25 mouse cellular contexts compared by ENCODE assay signal in the genomic region with DNA sequence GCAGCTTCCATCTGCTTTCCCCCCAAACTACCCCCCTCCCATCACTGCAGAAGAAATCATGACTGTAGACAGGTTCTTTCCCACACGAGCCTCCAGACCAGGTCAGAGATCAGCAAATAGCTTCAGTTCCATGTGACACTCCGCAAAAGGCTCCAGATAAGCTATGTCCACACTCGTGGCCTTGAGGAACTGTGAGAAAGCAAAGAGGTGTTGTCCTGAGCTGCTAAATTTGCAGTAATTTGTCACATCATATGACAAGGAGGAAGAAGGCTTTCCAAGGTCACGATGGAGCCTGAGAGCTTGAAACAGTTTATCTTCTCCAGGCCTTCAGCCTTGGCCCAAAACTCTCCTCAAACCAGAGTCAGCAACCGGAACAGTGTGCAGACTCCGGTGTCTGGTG.
DNase-seq lines count a peak whose midpoint lies in the region; ATAC-seq and TF ChIP-seq lines count a peak whose summit lies in the region.
"Had no signal": no experiment of that assay in that cellular context is flagged by ENCODE, and none has a peak within 500 bp of the region (broad histone marks: within the 10 kb centered on the region; RNA-seq: fewer than 3 reads in every experiment).

No protein-coding gene starts in this region.

- no peak for TF ChIP-seq CTCF in kidney, adult 2 months (conservative IDR thresholded peaks at IDR 0.05; ENCODE audit: insufficient read depth, insufficient read length, low read depth, low read length)

- no peak overlapping the region for H3K9ac ChIP-seq in neural tube, embryonic 11.5 days (ENCODE audit: low read length)
- no peak overlapping the region for H3K9ac ChIP-seq in intestine, embryonic 15.5 days
- H3K9ac ChIP-seq: embryonic facial prominence, embryonic 12.5 days; embryonic facial prominence, embryonic 15.5 days; forebrain, postnatal 0 days; heart, embryonic 13.5 days; hindbrain, embryonic 13.5 days had no signal

- 57% methylated on average over 6 of the region's 6 CpGs for WGBS in kidney, adult 2 months
- WGBS in neural tube, embryonic 11.5 days: 83% methylated on average over 6 of the region's 6 CpGs
- 47% methylated on average over 6 of the region's 6 CpGs for WGBS in intestine, embryonic 15.5 days

- no peaks in the 10 kb centered on the region for H3K27me3 ChIP-seq in kidney, adult 2 months (replicated peaks; ENCODE audit: control insufficient read depth, insufficient read depth, low read length)
- H3K27me3 ChIP-seq in neural tube, embryonic 11.5 days (ENCODE audit: control insufficient read depth, insufficient read depth, low read length): no peaks in the 10 kb centered on the region
- H3K27me3 ChIP-seq in intestine, embryonic 15.5 days (replicated peaks): no peaks in the 10 kb centered on the region
- H3K27me3 ChIP-seq: embryonic facial prominence, embryonic 12.5 days; embryonic facial prominence, embryonic 15.5 days; heart, embryonic 13.5 days; hindbrain, embryonic 13.5 days had no signal

- no peak overlapping the region for H3K27ac ChIP-seq in kidney, adult 2 months (ENCODE audit: insufficient read depth, low read depth, low read length)
- no peak overlapping the region for H3K27ac ChIP-seq in neural tube, embryonic 11.5 days (ENCODE audit: low read depth, low read length)
- no peak overlapping the region for H3K27ac ChIP-seq in intestine, embryonic 15.5 days
- H3K27ac ChIP-seq: embryonic facial prominence, embryonic 12.5 days; embryonic facial prominence, embryonic 15.5 days; gastrocnemius, adult 2 months; heart, embryonic 13.5 days; hindbrain, embryonic 10.5 days; hindbrain, embryonic 13.5 days had no signal

- no peak for TF ChIP-seq POLR2A in kidney, adult 2 months (IDR thresholded peaks at IDR 0.05; ENCODE audit: low read depth, low read length)

- DNase-seq in kidney, adult 2 months: peak; percentile 41
- no peak for DNase-seq in kidney, postnatal 25 days
- DNase-seq in neural tube, embryonic 11.5 days (ENCODE audit: low spot score): peak; percentile 4
- DNase-seq in neural tube, embryonic 10.5 days (ENCODE audit: extremely low spot score, low spot score): no peak
- DNase-seq in yolk sac, embryonic 10.5 days (ENCODE audit: low spot score): peak; percentile 64
- DNase-seq: adrenal gland, adult 2 months; adrenal gland, postnatal 14 days; cerebellum, adult 11 months; cerebellum, adult 2 months; cerebellum, adult 9-11 months; cerebellum, postnatal 25 days; forebrain, postnatal 0 days; gastrocnemius, adult 2 months; gastrocnemius, postnatal 14 days; heart, adult 18-20 months; heart, postnatal 14 days had no signal

- H3K9me3 ChIP-seq in neural tube, embryonic 11.5 days (ENCODE audit: control insufficient read depth, low read length): no peaks in the 10 kb centered on the region
- H3K9me3 ChIP-seq in intestine, embryonic 15.5 days: no peaks in the 10 kb centered on the region
- H3K9me3 ChIP-seq: embryonic facial prominence, embryonic 12.5 days; embryonic facial prominence, embryonic 15.5 days; heart, embryonic 13.5 days; hindbrain, embryonic 10.5 days; hindbrain, embryonic 13.5 days had no signal

- no peaks in the 10 kb centered on the region for H3K36me3 ChIP-seq in kidney, adult 2 months (ENCODE audit: control insufficient read depth, insufficient read depth, low read length)
- no peaks in the 10 kb centered on the region for H3K36me3 ChIP-seq in neural tube, embryonic 11.5 days (ENCODE audit: control insufficient read depth, insufficient read depth, low read length)
- H3K36me3 ChIP-seq in intestine, embryonic 15.5 days: no peaks in the 10 kb centered on the region
- H3K36me3 ChIP-seq: embryonic facial prominence, embryonic 12.5 days; embryonic facial prominence, embryonic 15.5 days; heart, embryonic 13.5 days; hindbrain, embryonic 10.5 days; hindbrain, embryonic 13.5 days had no signal

- H3K4me3 ChIP-seq in kidney, adult 2 months (ENCODE audit: insufficient read depth, low read depth, low read length): no peak overlapping the region
- no peak overlapping the region for H3K4me3 ChIP-seq in neural tube, embryonic 11.5 days (ENCODE audit: low read depth, low read length)
- no peak overlapping the region for H3K4me3 ChIP-seq in intestine, embryonic 15.5 days (replicated peaks)
- H3K4me3 ChIP-seq: embryonic facial prominence, embryonic 12.5 days; embryonic facial prominence, embryonic 15.5 days; gastrocnemius, adult 2 months; heart, embryonic 13.5 days; hindbrain, embryonic 10.5 days; hindbrain, embryonic 13.5 days had no signal

- no peak overlapping the region for H3K4me2 ChIP-seq in neural tube, embryonic 11.5 days (ENCODE audit: low read depth)
- no peak overlapping the region for H3K4me2 ChIP-seq in intestine, embryonic 15.5 days (replicated peaks)
- H3K4me2 ChIP-seq: embryonic facial prominence, embryonic 12.5 days; embryonic facial prominence, embryonic 15.5 days; heart, embryonic 13.5 days; hindbrain, embryonic 13.5 days had no signal

- ATAC-seq in neural tube, embryonic 11.5 days (ENCODE audit: insufficient read depth, low FRiP score, low TSS enrichment): no peak
- ATAC-seq in intestine, embryonic 15.5 days: no peak
- ATAC-seq: CD4-positive, CD25-positive, alpha-beta regulatory T cell, adult 4 months; forebrain, embryonic 14.5 days; forebrain, postnatal 0 days; hindbrain, embryonic 16.5 days had no signal

- H3K4me1 ChIP-seq in kidney, adult 2 months (ENCODE audit: control insufficient read depth, insufficient read depth, low read length): peaks cover 14% of the 10 kb centered on the region
- H3K4me1 ChIP-seq in neural tube, embryonic 11.5 days (ENCODE audit: control insufficient read depth, insufficient read depth, low read length): no peaks in the 10 kb centered on the region; the same call in 1 of the 2 replicates
- H3K4me1 ChIP-seq in intestine, embryonic 15.5 days (replicated peaks): peaks cover 19% of the 10 kb centered on the region
- H3K4me1 ChIP-seq: hindbrain, embryonic 13.5 days had no signal

Comparison
In these comparisons a context has a peak if more than half of its experiments do, and no peak if none do; other contexts are left out.
1. DNase-seq: peak in kidney, adult 2 months (single experiment), neural tube, embryonic 11.5 days (single experiment) and yolk sac, embryonic 10.5 days (single experiment); none in kidney, postnatal 25 days (0 of 2) and neural tube, embryonic 10.5 days (single experiment).